Mouse (Mus musculus) liver, embryonic 13.5 days (tissue): Measurements from ENCODE around the gene Zbtb20. TPM values are rescaled to one million over a fixed set of nuclear protein-coding genes. Genes with fewer than 3 reads are reported as not detected.
A peak's percentile ranks its signal among the peaks of the same experiment; 100 is the strongest.

Experiments
- ATAC-seq: fragments of 200-750 bp; cut with Nextera tagmentation; 2 replicates; pipeline ENCODE4 v1.8.0; 2017; ENCODE audit warnings: low read depth, mild to moderate bottlenecking, moderate number of reproducible peaks, moderate library complexity
- DNase-seq: peaks from one replicate; pipeline ENCODE4 v3.0.0; 2022
- H3K27ac ChIP-seq: fragments of 300-500 bp; sonication (generic); 2 replicates; pipeline ENCODE4 v1.5.1; 2015; ENCODE audit warnings: moderate library complexity, mild to moderate bottlenecking, inconsistent platforms
- H3K27me3 ChIP-seq: fragments of 300-500 bp; sonication (generic); 2 replicates; pipeline ENCODE4 v1.6.1; 2015; ENCODE audit warnings: mild to moderate bottlenecking, inconsistent platforms
- H3K36me3 ChIP-seq: fragments of 300-500 bp; sonication (generic); 2 replicates; pipeline ENCODE4 v1.6.1; 2015; ENCODE audit warnings: mild to moderate bottlenecking, inconsistent platforms
- H3K4me1 ChIP-seq: fragments of 300-500 bp; sonication (generic); replicated peaks from 2 replicates; pipeline ENCODE4 v1.6.1; 2015; ENCODE audit warnings: inconsistent platforms
- H3K4me2 ChIP-seq: fragments of 300-500 bp; sonication (generic); 2 replicates; pipeline ENCODE4 v1.6.1; 2015; ENCODE audit warnings: inconsistent platforms, mild to moderate bottlenecking, moderate library complexity
- H3K4me3 ChIP-seq: fragments of 300-500 bp; sonication (generic); replicated peaks from 2 replicates; pipeline ENCODE4 v1.5.1; 2015; ENCODE audit warnings: mild to moderate bottlenecking, inconsistent platforms
- H3K9ac ChIP-seq: fragments of 300-500 bp; sonication (generic); 2 replicates; pipeline ENCODE4 v1.6.1; 2015; ENCODE audit warnings: mild to moderate bottlenecking, inconsistent platforms
- H3K9me3 ChIP-seq: fragments of 300-500 bp; sonication (generic); replicated peaks from 2 replicates; pipeline ENCODE4 v1.6.1; 2016; ENCODE audit warnings: inconsistent platforms
- WGBS: fragments of 180-500 bp; shearing (Covaris S2); methylation state at CpG from one replicate; pipeline ENCODE4 v1.1.7; 2015; ENCODE audit not compliant: insufficient replicate concordance; 5-methylcytosine and 5-hydroxymethylcytosine counted together
- polyA plus RNA-seq: library from polyadenylated mRNA; unstranded; fragments of >200 nt; fragmentation: Nextera tagmentation; extraction: Ambion mirVana; gene quantifications from 2 replicates; pipeline ENCODE4 v1.2.1, GENCODE M21; 2015

Zbtb20 gene
- polyA plus RNA-seq, 1 experiment from 2014 or later: 2.5 TPM

DNA sequence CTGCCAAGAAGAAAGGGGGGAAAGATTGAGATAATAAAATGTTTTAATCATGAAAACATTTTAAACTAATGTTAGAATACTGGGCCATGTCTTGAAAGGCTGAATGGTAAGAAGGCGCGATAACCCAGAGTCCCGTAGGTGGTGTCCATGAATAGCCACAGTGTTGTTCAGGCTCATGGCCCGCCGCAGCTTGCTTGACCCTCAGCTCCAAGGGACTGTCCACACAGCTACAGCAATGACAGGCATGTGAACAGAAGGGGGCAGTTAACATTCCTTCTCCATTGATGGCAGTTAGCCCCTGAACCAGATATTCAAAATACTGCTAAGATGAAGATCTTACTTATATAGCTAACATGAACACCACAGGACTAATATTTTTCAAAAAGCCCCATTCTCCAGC lies 696.5 kb downstream of the Zbtb20 start:
- DNase-seq: no peak
- 82% methylated on average over 5 of the region's 5 CpGs for WGBS
- no peaks in the 10 kb centered on the region for H3K4me1 ChIP-seq
- no peaks in the 10 kb centered on the region for H3K9me3 ChIP-seq
- H3K36me3 ChIP-seq: no peaks in the 10 kb centered on the region
- no peaks in the 10 kb centered on the region for H3K27me3 ChIP-seq
- no peak overlapping the region for H3K4me2 ChIP-seq
- no peak overlapping the region for H3K4me3 ChIP-seq
- no peak overlapping the region for H3K9ac ChIP-seq
- H3K27ac ChIP-seq: no peak overlapping the region
- ATAC-seq: no peak

DNA sequence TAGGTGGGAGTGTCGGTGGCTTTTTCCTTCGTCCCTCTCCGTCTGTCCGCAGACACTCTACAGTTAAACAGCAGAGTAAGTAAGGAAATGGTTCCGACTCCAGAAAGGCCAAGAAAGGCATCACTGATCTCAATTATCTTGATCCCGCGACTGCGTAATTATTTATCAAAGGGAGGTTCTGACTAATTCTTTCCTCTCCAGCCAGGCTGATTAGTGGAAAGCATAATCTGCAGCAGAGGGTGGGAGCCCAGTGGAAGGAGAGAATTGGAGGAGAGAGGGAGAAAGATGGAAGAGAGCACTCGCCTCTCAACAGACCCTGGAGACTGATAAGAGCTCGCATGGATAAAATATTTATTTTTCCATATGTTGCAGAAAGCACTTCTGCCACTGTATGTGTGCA lies 697.1 kb downstream of the Zbtb20 start:
- WGBS: 66% methylated on average over 10 of the region's 10 CpGs
- H3K27me3 ChIP-seq: no peaks in the 10 kb centered on the region
- DNase-seq (no peak), ATAC-seq (no peak)
- no peaks in the 10 kb centered on the region for H3K4me1 ChIP-seq
- H3K36me3 ChIP-seq: no peaks in the 10 kb centered on the region
- no peak overlapping the region for H3K27ac ChIP-seq
- H3K4me3 ChIP-seq: no peak overlapping the region
- no peaks in the 10 kb centered on the region for H3K9me3 ChIP-seq
- H3K4me2 ChIP-seq: no peak overlapping the region
- no peak overlapping the region for H3K9ac ChIP-seq

DNA sequence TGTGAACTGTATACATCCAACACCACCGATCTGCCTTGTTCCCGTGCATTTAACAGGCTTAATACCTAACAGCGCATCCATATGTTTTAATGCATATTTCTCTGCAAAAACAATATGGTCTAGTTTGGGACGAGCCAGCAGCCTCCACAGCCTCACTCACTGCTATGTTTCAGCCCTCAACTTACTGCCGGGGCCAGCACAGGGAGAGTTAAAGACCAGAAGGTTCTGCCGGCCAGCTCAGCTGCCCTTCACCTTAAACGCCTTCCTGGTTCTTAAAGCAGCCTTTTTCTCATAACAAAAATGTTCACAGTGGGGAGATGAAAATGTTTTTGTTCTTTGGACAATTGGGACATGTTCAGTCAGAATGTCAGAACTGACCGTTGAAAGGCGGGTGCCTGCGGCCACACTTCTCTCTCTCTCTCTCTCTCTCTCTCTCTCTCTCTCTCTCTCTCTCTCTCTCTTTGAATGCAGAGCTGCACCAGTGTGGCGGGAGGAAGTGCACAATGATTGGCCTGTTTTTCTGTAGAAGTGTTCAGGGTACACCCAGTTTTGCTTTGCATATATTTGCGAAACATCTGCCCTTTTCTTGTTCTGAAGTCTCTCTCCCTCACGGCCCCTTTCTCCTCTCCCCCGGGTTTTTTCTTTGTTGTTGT lies 697.6 kb downstream of the Zbtb20 start:
- ATAC-seq (no peak), DNase-seq (no peak)
- Histone ChIP-seq H3K9me3 (no peaks in the 10 kb centered on the region), H3K27me3 (no peaks in the 10 kb centered on the region), H3K9ac (no peak overlapping the region), H3K36me3 (no peaks in the 10 kb centered on the region), H3K4me3 (no peak overlapping the region), H3K27ac (no peak overlapping the region), H3K4me2 (no peak overlapping the region), H3K4me1 (no peaks in the 10 kb centered on the region)
- WGBS: 64% methylated on average over 14 of the region's 14 CpGs

DNA sequence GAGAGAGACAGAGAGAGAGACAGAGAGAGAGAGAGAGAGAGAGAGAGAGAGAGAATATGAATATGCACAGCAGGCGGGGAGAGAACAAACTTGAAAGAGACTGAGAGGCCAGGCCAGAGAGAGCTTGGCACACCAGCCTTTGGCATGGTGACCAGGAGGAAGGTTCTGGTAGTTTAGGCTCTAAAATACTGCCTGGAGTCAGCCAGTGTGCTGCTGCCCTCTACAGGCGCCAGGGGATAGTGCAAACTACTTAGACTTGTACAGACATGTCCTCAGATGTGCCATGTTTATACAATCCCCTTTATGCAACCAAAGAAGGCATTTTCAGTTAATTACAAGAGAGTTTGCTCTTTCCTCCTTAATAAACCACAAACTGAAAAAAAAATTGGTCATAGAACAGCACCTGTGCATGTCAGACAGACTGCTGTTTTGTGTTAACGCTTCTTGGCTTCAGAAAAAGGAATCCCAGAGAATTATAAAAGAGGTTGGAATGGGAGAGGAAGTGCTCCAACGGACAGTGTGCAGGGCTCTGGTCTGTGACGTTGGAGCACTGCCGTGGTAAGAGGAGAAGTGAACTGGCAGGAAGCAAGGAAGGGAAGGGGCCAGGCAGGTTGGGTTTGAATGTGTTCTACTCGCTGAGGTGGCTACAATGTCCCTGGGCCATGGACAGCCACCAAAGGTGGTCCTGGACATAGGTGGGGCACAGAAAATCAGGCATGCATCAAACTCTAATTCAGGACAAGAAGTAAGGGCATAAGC lies 698.5 kb downstream of the Zbtb20 start:
- 33% methylated on average over 7 of the region's 7 CpGs for WGBS
- Histone ChIP-seq H3K9me3 (no peaks in the 10 kb centered on the region), H3K4me3 (no peak overlapping the region), H3K27me3 (no peaks in the 10 kb centered on the region), H3K27ac (no peak overlapping the region), H3K36me3 (no peaks in the 10 kb centered on the region), H3K4me1 (no peaks in the 10 kb centered on the region), H3K4me2 (no peak overlapping the region), H3K9ac (no peak overlapping the region)
- peak; percentile 20 for DNase-seq
- ATAC-seq: no peak

DNA sequence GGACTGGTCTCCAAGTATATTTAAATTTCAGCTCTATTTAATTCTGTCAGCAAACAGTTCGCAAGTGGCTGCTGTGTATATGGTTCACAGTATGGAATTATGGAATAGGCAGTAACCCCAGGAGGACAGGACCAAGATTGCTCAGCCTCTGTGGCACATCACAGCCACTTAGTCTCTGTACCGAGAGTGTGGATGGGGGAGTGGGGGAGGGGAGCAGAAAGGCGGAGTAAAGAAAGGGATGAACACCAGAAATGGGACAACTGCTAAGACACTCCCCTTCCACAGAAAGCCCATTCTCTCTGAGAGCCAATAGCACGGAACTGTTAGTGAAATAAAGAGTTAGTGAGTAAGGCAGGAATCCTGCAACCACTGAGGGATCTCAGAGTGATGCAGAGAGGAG lies 699.4 kb downstream of the Zbtb20 start:
- Histone ChIP-seq H3K36me3 (no peaks in the 10 kb centered on the region), H3K27me3 (no peaks in the 10 kb centered on the region), H3K4me1 (no peaks in the 10 kb centered on the region), H3K4me2 (no peak overlapping the region), H3K4me3 (no peak overlapping the region), H3K27ac (no peak overlapping the region), H3K9me3 (no peaks in the 10 kb centered on the region), H3K9ac (no peak overlapping the region)
- ATAC-seq (no peak), DNase-seq (no peak)
- WGBS: 63% methylated on average over 4 of the region's 4 CpGs

DNA sequence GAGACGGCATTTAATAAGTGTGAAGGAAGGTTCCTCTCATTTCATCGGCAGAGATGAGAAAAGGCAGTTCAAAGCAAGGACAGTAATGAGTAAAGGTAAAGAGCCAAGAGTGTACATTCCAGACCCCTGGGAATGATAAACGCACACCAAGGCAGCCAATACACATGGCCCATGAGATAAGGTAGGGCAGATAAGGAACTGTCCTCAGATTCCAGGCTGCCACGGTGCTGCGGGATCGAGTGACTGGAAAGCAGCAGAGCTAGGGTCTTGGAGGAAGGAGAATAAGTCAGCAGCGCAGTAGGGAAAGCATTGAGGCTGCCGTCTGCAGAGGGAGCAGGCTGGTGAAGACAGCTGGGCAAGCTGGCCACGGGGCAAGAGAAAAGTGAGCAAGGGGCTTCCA lies 699.8 kb downstream of the Zbtb20 start:
- H3K27me3 ChIP-seq: no peaks in the 10 kb centered on the region
- H3K27ac ChIP-seq: no peak overlapping the region
- H3K36me3 ChIP-seq: no peaks in the 10 kb centered on the region
- H3K4me1 ChIP-seq: no peaks in the 10 kb centered on the region
- ATAC-seq (no peak), DNase-seq (no peak)
- no peak overlapping the region for H3K9ac ChIP-seq
- H3K4me3 ChIP-seq: no peak overlapping the region
- 39% methylated on average over 9 of the region's 9 CpGs for WGBS
- H3K4me2 ChIP-seq: no peak overlapping the region
- no peaks in the 10 kb centered on the region for H3K9me3 ChIP-seq

DNA sequence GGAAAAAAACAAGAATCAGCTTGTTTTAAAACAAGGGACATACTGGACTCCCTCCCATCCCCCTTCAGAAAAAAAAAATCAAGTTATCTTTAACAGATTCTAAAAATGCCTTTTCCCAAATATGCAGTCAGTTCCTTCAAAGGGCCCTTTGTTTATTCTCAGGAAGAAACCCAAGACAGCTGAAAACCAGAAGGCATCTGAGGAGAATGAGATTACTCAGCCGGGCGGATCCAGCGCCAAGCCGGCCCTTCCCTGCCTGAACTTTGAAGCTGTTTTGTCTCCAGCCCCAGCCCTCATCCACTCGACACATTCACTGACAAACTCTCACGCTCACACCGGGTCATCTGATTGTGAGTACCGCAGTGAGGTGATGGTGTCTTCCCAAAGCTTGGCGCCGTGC lies 701.7 kb downstream of the Zbtb20 start:
- WGBS: 47% methylated on average over 10 of the region's 10 CpGs
- H3K4me2 ChIP-seq: no peak overlapping the region
- DNase-seq (no peak), ATAC-seq (no peak)
- no peaks in the 10 kb centered on the region for H3K27me3 ChIP-seq
- no peaks in the 10 kb centered on the region for H3K4me1 ChIP-seq
- H3K27ac ChIP-seq: no peak overlapping the region
- no peaks in the 10 kb centered on the region for H3K36me3 ChIP-seq
- H3K4me3 ChIP-seq: no peak overlapping the region
- H3K9me3 ChIP-seq: no peaks in the 10 kb centered on the region
- no peak overlapping the region for H3K9ac ChIP-seq

DNA sequence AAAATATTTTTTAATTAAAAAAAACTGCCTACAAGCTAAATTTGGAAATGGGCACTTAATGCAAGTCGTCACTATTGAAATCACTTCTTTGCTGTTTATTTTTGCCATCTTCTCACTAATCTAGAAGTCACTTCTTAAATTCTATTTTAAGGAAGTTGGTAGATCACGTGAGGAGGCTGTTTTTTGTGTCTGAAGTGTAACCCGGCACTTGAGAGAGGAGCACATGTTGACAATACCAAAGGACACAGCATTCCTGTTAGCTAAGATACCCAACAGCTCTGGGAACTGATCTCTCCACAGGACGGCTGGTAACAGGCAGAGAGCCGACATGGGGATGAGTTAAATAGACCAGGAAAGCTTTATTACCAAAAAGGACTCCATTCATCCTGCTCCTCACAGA lies 702.7 kb downstream of the Zbtb20 start:
- H3K4me1 ChIP-seq: no peaks in the 10 kb centered on the region
- no peaks in the 10 kb centered on the region for H3K36me3 ChIP-seq
- no peaks in the 10 kb centered on the region for H3K27me3 ChIP-seq
- 29% methylated on average over 5 of the region's 5 CpGs for WGBS
- no peak overlapping the region for H3K27ac ChIP-seq
- ATAC-seq: no peak
- no peak for DNase-seq
- H3K4me2 ChIP-seq: no peak overlapping the region
- H3K9me3 ChIP-seq: no peaks in the 10 kb centered on the region
- H3K9ac ChIP-seq: no peak overlapping the region
- no peak overlapping the region for H3K4me3 ChIP-seq

DNA sequence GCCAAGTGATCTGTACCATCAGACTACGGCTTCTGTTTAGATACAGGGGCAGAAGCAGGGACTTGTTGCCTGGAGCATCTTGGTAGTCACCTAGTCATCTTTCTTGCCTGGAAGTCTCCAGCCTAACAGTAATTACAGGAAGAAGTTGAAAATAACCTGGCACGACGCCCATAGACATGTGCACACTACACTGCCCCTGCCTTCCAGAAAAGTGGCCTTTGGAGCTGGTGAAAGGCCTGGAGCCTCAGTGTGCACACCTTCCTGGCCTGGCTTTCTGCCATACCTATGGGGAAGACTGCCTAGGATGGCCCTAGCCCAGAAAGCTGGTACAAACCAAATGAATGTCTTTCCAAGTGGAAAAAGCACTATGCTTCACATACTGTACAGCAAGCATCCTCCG lies 703.4 kb downstream of the Zbtb20 start:
- 64% methylated on average over 4 of the region's 4 CpGs for WGBS
- no peak overlapping the region for H3K4me2 ChIP-seq
- no peak for ATAC-seq
- no peak for DNase-seq
- no peaks in the 10 kb centered on the region for H3K4me1 ChIP-seq
- no peaks in the 10 kb centered on the region for H3K27me3 ChIP-seq
- H3K4me3 ChIP-seq: no peak overlapping the region
- H3K36me3 ChIP-seq: no peaks in the 10 kb centered on the region
- H3K27ac ChIP-seq: no peak overlapping the region
- no peak overlapping the region for H3K9ac ChIP-seq
- no peaks in the 10 kb centered on the region for H3K9me3 ChIP-seq

DNA sequence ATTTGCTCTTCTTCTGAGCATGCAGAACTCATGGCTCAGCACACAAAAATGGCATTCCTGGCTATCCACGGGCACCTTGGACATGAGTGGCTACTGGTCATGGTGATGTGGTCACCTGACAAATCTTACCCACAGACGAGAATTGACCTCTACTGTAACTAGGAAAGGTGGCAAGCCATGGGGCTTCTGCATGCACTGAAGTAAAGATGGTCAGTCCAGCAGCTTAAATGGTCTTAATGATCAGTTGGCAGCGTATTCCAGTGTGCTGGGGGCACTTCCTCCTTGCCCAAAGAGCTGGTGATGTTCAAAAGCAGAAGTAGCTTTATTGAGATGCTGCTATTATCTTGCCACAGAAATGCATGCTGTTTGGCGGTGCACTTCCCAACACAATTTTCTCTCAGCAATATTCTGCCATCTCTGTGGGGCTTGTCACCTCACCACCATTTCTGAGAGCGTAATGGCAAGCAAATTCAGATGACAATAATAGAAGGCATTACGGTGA lies 704.7 kb downstream of the Zbtb20 start:
- DNase-seq: no peak
- Histone ChIP-seq H3K4me3 (no peak overlapping the region), H3K27ac (no peak overlapping the region), H3K9ac (no peak overlapping the region), H3K9me3 (no peaks in the 10 kb centered on the region), H3K4me1 (no peaks in the 10 kb centered on the region), H3K4me2 (no peak overlapping the region), H3K36me3 (no peaks in the 10 kb centered on the region), H3K27me3 (no peaks in the 10 kb centered on the region)
- no peak for ATAC-seq
- WGBS: 58% methylated on average over 6 of the region's 6 CpGs

DNA sequence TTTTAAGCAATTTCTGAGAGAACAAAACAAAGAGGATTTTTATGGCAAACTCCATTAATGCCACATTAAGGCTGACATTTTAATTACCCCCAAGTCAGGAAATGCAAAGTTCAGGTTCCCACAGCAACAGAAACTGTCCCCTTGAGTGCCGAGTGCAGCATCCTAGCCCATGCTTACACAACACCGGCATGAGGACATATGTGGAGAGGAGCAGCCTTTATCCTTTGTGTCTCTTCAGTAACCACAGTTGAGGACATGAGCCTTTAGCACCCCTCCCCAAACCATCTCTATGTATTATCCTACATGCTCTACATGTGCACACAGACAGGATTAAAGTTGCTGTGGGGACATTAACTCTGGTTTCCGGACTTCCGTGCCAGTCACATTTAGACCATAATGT lies 705.9 kb downstream of the Zbtb20 start:
- H3K4me2 ChIP-seq: no peak overlapping the region
- no peak overlapping the region for H3K9ac ChIP-seq
- ATAC-seq (no peak), DNase-seq (no peak)
- no peaks in the 10 kb centered on the region for H3K36me3 ChIP-seq
- no peaks in the 10 kb centered on the region for H3K27me3 ChIP-seq
- no peak overlapping the region for H3K27ac ChIP-seq
- 76% methylated on average over 4 of the region's 4 CpGs for WGBS
- no peaks in the 10 kb centered on the region for H3K9me3 ChIP-seq
- H3K4me1 ChIP-seq: no peaks in the 10 kb centered on the region
- H3K4me3 ChIP-seq: no peak overlapping the region
